Mouse (Mus musculus) lung, adult 2 months (tissue): ENCODE measurements around the gene Fes.

Source experiments
- CTCF ChIP-seq: fragments of 200-500 bp; IDR thresholded peaks from 2 replicates; pipeline ENCODE4 v1.5.1; 2011; ENCODE audit warnings: mild to moderate bottlenecking, low read length, control low read depth; ENCODE audit not compliant: insufficient read depth
- POLR2A ChIP-seq: fragments of 200-500 bp; IDR thresholded peaks from 2 replicates; pipeline ENCODE4 v1.6.1; 2011; ENCODE audit warnings: low read depth, mild to moderate bottlenecking, control low read depth, low read length, borderline replicate concordance; ENCODE audit errors: extremely low read depth

GRCm38 (mm10) chr7:80435594-80435993 is 47.8 kb upstream of the Fes start:
- TF ChIP-seq CTCF (no peak), POLR2A (no peak)
